Mouse (Mus musculus) urinary bladder, postnatal 36 days (tissue): Measurements from ENCODE around the gene Prune1.

Experiments used
- DNase-seq, 2 experiments: peaks; one replicate each; pipeline ENCODE4 v3.0.0; 2022; ENCODE audit warnings: low spot score in 2 of 2, mixed read lengths in 1 of 2

The Prune1 gene

GRCm38 (mm10) chr3:95277149-95277551, 4.7 kb downstream of the Prune1 start:
- no peak for DNase-seq

- no peak for DNase-seq
Observed at GRCm38 (mm10) chr3:95276428-95276934, 5.4 kb downstream of the Prune1 start.

GRCm38 (mm10) chr3:95275161-95275560, 6.7 kb downstream of the Prune1 start:
- no peak for DNase-seq

GRCm38 (mm10) chr3:95274453-95274852, 7.4 kb downstream of the Prune1 start:
- DNase-seq = no peak

- DNase-seq = no peak
Observed at GRCm38 (mm10) chr3:95273471-95273870, 8.4 kb downstream of the Prune1 start.

- DNase-seq = peak in 1 of 2 experiments; percentile 51
Observed at GRCm38 (mm10) chr3:95270766-95271364, 11.0 kb downstream of the Prune1 start.

GRCm38 (mm10) chr3:95269789-95270188, 12.1 kb downstream of the Prune1 start:
- no peak for DNase-seq

GRCm38 (mm10) chr3:95267855-95268254, 14.0 kb downstream of the Prune1 start:
- no peak for DNase-seq

GRCm38 (mm10) chr3:95266052-95266451, 15.8 kb downstream of the Prune1 start:
- no peak for DNase-seq

- no peak for DNase-seq
Observed at GRCm38 (mm10) chr3:95264724-95265123, 17.2 kb downstream of the Prune1 start.

GRCm38 (mm10) chr3:95263089-95263739, 18.7 kb downstream of the Prune1 start:
- DNase-seq = peak in 1 of 2 experiments; percentile 70

GRCm38 (mm10) chr3:95261975-95262374, 19.9 kb downstream of the Prune1 start:
- no peak for DNase-seq

- no peak for DNase-seq
Observed at GRCm38 (mm10) chr3:95256931-95257330, 24.9 kb downstream of the Prune1 start.

GRCm38 (mm10) chr3:95250783-95251424, 31.0 kb downstream of the Prune1 start, which contains the start of gene Bnipl:
Gene Bnipl, minus strand, starts transcription at chr3:95251193.
- DNase-seq = no peak

- no peak for DNase-seq
Observed at GRCm38 (mm10) chr3:95250361-95250760, 31.5 kb downstream of the Prune1 start.

- no peak for DNase-seq
Observed at GRCm38 (mm10) chr3:95247660-95248336, 34.1 kb downstream of the Prune1 start.

GRCm38 (mm10) chr3:95246465-95247231, 35.2 kb downstream of the Prune1 start:
- DNase-seq = peak in 1 of 2 experiments; percentile 62

- no peak for DNase-seq
Observed at GRCm38 (mm10) chr3:95243086-95243485, 38.8 kb downstream of the Prune1 start.

- no peak for DNase-seq
Observed at GRCm38 (mm10) chr3:95241498-95241897, 40.4 kb downstream of the Prune1 start, which contains the start of gene Gm128. Gene Gm128, minus strand, starts transcription at chr3:95241598.

GRCm38 (mm10) chr3:95240900-95241299, 41.0 kb downstream of the Prune1 start:
- no peak for DNase-seq

- no peak for DNase-seq
Observed at GRCm38 (mm10) chr3:95239971-95240370, 41.9 kb downstream of the Prune1 start.
